Mouse (Mus musculus): Measurements from ENCODE around the gene Rdh8. TPM values are rescaled to one million over a fixed set of nuclear protein-coding genes. Genes with fewer than 3 reads are reported as not detected.

Rdh8 gene
- polyA plus RNA-seq, 1 experiment from 2014 or later: not detected

DNA sequence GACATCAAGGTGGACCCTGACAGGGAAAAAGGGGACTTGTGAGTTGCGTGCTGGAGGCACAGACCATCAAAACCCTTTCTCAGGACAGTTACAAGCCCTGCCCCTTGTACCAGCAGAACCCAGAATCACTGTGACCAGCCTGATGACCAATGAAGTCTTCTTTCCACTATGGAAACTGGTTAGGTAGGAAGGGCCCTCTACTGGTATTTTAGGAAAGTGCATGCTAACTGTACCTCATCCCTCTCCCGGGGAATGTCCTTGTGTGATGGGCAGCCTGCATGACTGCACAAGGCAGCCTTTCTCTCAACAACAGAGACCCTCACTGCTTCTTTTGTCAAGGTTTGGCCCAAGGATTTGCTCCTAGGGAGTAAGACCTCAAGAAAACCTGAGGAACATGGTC, 24.4 kb downstream of the Rdh8 start:
- 35% methylated on average over 2 of the region's 2 CpGs for WGBS
- H3K9me3 ChIP-seq (ENCODE audit: control insufficient read depth, low read length): no peaks in the 10 kb centered on the region
- H3K4me3 ChIP-seq (ENCODE audit: low read depth, low read length): no peak overlapping the region
- H3K36me3 ChIP-seq (ENCODE audit: control insufficient read depth, insufficient read depth, low read length): no peaks in the 10 kb centered on the region
- H3K4me1 ChIP-seq (ENCODE audit: control insufficient read depth, insufficient read depth, low read length): no peaks in the 10 kb centered on the region
- DNase-seq (ENCODE audit: low spot score): no peak
- H3K9ac ChIP-seq (ENCODE audit: low read length): no peak overlapping the region
- no peaks in the 10 kb centered on the region for H3K27me3 ChIP-seq (ENCODE audit: control insufficient read depth, insufficient read depth, low read length)
- ATAC-seq (ENCODE audit: insufficient number of reproducible peaks, low FRiP score, low TSS enrichment, low read depth): no peak
- H3K4me2 ChIP-seq (ENCODE audit: low read depth, severe bottlenecking): no peak overlapping the region
- H3K27ac ChIP-seq (replicated peaks; ENCODE audit: low read depth, low read length): no peak overlapping the region

DNA sequence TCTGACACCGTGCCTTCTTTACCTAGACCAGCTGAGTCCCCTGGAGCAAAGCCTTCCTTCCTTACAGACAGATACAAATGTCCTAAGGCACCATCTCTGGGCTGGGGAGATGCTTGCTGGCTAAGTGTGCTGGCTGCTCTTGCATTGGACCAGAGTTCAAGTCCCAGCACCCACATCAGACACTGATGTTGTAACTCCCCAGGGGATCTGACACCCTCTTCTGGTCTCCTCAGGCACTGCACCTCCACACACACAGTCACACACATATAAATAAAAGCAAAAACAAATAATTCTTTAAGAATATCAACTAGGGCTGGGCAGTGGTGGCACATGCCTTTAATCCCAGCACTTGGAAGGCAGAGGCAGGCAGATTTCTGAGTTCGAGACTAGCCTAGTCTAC, 31.9 kb downstream of the Rdh8 start:
- WGBS: 80% methylated on average over 2 of the region's 2 CpGs
- H3K27me3 ChIP-seq (ENCODE audit: control insufficient read depth, insufficient read depth, low read length): no peaks in the 10 kb centered on the region

DNA sequence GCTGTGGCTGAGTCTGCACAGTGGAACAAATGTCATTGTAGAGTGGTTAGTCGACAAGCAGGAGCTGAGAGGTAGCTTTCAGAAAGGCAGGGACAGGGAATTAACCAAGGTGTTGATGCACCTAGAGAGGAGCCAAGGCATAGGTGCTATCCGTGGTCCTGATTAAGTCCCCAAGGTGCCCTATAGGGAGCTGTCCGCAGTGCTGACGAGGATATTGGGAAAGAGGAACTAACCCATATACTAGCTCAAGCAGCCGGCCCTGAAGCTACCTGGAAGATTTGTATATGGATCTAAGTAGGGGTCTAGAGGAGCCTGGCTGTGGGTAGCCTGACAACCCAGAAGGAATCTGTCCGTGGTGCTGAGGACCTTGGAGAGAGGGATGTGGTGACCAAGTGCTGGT, 38.8 kb downstream of the Rdh8 start:
- peak; percentile 86 for DNase-seq (ENCODE audit: low spot score)
- H3K27ac ChIP-seq (replicated peaks; ENCODE audit: low read depth, low read length): no peak overlapping the region
- H3K9ac ChIP-seq (ENCODE audit: low read length): no peak overlapping the region

More for the DNA sequence above, 31.9 kb downstream of the Rdh8 start:
- no peaks in the 10 kb centered on the region for H3K9me3 ChIP-seq (ENCODE audit: control insufficient read depth, low read length)
- H3K9ac ChIP-seq (ENCODE audit: low read length): no peak overlapping the region
- no peak overlapping the region for H3K4me2 ChIP-seq (ENCODE audit: low read depth, severe bottlenecking)
- no peak for ATAC-seq (ENCODE audit: insufficient number of reproducible peaks, low FRiP score, low TSS enrichment, low read depth)
- no peaks in the 10 kb centered on the region for H3K4me1 ChIP-seq (ENCODE audit: control insufficient read depth, insufficient read depth, low read length)
- no peak for DNase-seq (ENCODE audit: low spot score)
- H3K27ac ChIP-seq (replicated peaks; ENCODE audit: low read depth, low read length): no peak overlapping the region
- H3K36me3 ChIP-seq (ENCODE audit: control insufficient read depth, insufficient read depth, low read length): no peaks in the 10 kb centered on the region
- H3K4me3 ChIP-seq (ENCODE audit: low read depth, low read length): no peak overlapping the region

DNA sequence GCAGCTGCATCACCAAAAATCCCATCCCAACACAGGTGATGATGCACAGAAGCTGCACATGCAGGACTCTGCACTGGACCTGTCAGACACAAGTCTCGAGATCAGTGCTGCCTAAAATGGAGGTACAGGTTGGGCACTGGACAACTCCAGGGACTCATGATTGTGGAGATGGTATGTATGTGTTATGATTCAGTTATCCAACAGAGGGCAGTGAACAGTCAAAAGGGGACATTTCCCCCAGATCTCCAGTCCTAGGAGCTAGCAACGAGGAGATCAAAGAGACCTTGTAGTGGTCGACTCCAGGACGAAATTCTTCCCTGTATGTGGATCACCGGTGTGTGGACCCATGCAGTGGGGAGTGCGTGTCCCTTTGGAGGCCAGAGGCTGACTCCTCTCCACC, 41.6 kb downstream of the Rdh8 start:
- Histone ChIP-seq H3K9me3 (ENCODE audit: control insufficient read depth, low read length) (no peaks in the 10 kb centered on the region), H3K9ac (ENCODE audit: low read length) (no peak overlapping the region), H3K27me3 (ENCODE audit: control insufficient read depth, insufficient read depth, low read length) (no peaks in the 10 kb centered on the region), H3K36me3 (ENCODE audit: control insufficient read depth, insufficient read depth, low read length) (no peaks in the 10 kb centered on the region), H3K4me3 (ENCODE audit: low read depth, low read length) (no peak overlapping the region), H3K4me1 (ENCODE audit: control insufficient read depth, insufficient read depth, low read length) (no peaks in the 10 kb centered on the region), H3K27ac (replicated peaks; ENCODE audit: low read depth, low read length) (no peak overlapping the region), H3K4me2 (ENCODE audit: low read depth, severe bottlenecking) (no peak overlapping the region)
- 44% methylated on average over 6 of the region's 6 CpGs for WGBS
- DNase-seq (ENCODE audit: low spot score) (no peak), ATAC-seq (ENCODE audit: insufficient number of reproducible peaks, low FRiP score, low TSS enrichment, low read depth) (no peak)

More for the DNA sequence above, 38.8 kb downstream of the Rdh8 start:
- Histone ChIP-seq H3K9me3 (ENCODE audit: control insufficient read depth, low read length) (no peaks in the 10 kb centered on the region), H3K27me3 (ENCODE audit: control insufficient read depth, insufficient read depth, low read length) (no peaks in the 10 kb centered on the region), H3K36me3 (ENCODE audit: control insufficient read depth, insufficient read depth, low read length) (no peaks in the 10 kb centered on the region), H3K4me2 (ENCODE audit: low read depth, severe bottlenecking) (no peak overlapping the region), H3K4me3 (ENCODE audit: low read depth, low read length) (no peak overlapping the region), H3K4me1 (ENCODE audit: control insufficient read depth, insufficient read depth, low read length) (no peaks in the 10 kb centered on the region)
- WGBS: 10% methylated on average over 6 of the region's 6 CpGs
- ATAC-seq (ENCODE audit: insufficient number of reproducible peaks, low FRiP score, low TSS enrichment, low read depth): no peak

DNA sequence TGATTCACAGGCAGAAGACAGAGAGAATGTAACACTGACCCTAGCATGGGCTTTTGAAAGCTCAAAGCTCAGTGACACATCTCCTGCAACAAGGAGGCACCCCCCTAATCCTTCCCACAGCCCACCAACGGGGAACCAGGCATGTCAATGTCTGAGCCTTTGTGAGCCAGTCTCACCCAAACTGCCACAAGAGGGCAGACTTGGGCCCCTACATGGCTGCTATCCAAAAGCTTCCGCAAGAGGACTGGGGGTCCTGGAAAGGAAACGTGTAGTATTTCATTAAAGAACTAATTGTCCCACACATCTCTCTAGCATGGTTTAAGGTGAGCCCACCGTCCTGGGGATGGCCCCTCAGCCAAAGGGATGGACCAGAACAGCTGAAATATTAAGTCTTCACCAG, 43.5 kb downstream of the Rdh8 start:
- DNase-seq (ENCODE audit: low spot score): peak; percentile 63
- no peak for ATAC-seq (ENCODE audit: insufficient number of reproducible peaks, low FRiP score, low TSS enrichment, low read depth)
- Histone ChIP-seq H3K9me3 (ENCODE audit: control insufficient read depth, low read length) (no peaks in the 10 kb centered on the region), H3K4me1 (ENCODE audit: control insufficient read depth, insufficient read depth, low read length) (no peaks in the 10 kb centered on the region), H3K9ac (ENCODE audit: low read length) (no peak overlapping the region), H3K27me3 (ENCODE audit: control insufficient read depth, insufficient read depth, low read length) (no peaks in the 10 kb centered on the region), H3K36me3 (ENCODE audit: control insufficient read depth, insufficient read depth, low read length) (no peaks in the 10 kb centered on the region), H3K4me3 (ENCODE audit: low read depth, low read length) (no peak overlapping the region), H3K27ac (replicated peaks; ENCODE audit: low read depth, low read length) (no peak overlapping the region), H3K4me2 (ENCODE audit: low read depth, severe bottlenecking) (no peak overlapping the region)
- 13% methylated on average over 4 of the region's 4 CpGs for WGBS

DNA sequence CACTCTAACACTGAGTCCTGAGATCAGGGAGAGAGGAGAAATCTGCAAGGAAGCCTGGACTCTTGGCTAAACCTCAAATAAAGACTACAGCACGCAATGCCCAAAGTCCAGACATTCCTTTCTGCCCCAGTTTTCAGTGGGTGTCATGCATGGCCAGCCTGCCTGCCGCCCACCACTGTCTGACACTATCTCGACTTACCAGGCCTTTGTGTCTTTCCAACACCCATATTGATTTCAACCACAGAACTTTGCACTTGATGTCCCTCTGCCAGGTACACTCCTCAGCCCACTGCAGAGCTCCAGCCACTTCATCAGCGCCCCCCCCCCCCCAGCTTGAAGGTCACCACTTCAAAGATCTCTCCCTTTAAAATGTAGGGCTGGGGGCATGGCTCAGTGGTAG, 43.9 kb downstream of the Rdh8 start:
- Histone ChIP-seq H3K9ac (ENCODE audit: low read length) (no peak overlapping the region), H3K27me3 (ENCODE audit: control insufficient read depth, insufficient read depth, low read length) (0 out of 2 replicates have a peak, but pooled peaks cover 3% of the 10 kb centered on the region), H3K4me2 (ENCODE audit: low read depth, severe bottlenecking) (no peak overlapping the region), H3K4me3 (ENCODE audit: low read depth, low read length) (no peak overlapping the region), H3K4me1 (ENCODE audit: control insufficient read depth, insufficient read depth, low read length) (no peaks in the 10 kb centered on the region), H3K36me3 (ENCODE audit: control insufficient read depth, insufficient read depth, low read length) (no peaks in the 10 kb centered on the region), H3K27ac (replicated peaks; ENCODE audit: low read depth, low read length) (no peak overlapping the region), H3K9me3 (ENCODE audit: control insufficient read depth, low read length) (no peaks in the 10 kb centered on the region)
- DNase-seq (ENCODE audit: low spot score) (no peak), ATAC-seq (ENCODE audit: insufficient number of reproducible peaks, low FRiP score, low TSS enrichment, low read depth) (no peak)
- 63% methylated on average over 4 of the region's 4 CpGs for WGBS

DNA sequence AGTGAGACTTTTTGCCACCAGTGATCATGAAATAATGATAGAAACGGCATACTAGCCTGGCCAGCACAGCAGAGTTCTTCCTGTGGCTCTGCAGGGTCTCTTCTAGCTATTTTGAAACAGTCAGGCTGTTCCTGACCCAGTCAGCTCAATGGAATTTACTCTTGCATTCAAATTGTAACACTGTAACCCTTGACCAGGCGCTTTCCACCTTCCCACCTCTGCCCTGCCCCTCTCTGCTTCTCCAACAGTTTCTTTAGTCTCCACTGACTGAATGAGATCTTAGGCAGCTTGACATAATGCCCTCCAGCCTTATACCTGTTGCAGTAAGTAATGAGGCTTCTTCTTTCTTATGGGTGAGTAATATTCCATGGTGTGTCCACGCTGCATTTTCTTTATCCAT, 48.6 kb downstream of the Rdh8 start:
- DNase-seq (ENCODE audit: low spot score) (no peak), ATAC-seq (ENCODE audit: insufficient number of reproducible peaks, low FRiP score, low TSS enrichment, low read depth) (no peak)
- 53% methylated on average over 3 of the region's 3 CpGs for WGBS
- H3K27ac ChIP-seq (replicated peaks; ENCODE audit: low read depth, low read length): no peak overlapping the region
- H3K9ac ChIP-seq (ENCODE audit: low read length): no peak overlapping the region
- H3K4me1 ChIP-seq (ENCODE audit: control insufficient read depth, insufficient read depth, low read length): no peaks in the 10 kb centered on the region
- no peaks in the 10 kb centered on the region for H3K9me3 ChIP-seq (ENCODE audit: control insufficient read depth, low read length)
- no peak overlapping the region for H3K4me3 ChIP-seq (ENCODE audit: low read depth, low read length)
- no peak overlapping the region for H3K4me2 ChIP-seq (ENCODE audit: low read depth, severe bottlenecking)
- peaks cover 35% of the 10 kb centered on the region for H3K27me3 ChIP-seq (ENCODE audit: control insufficient read depth, insufficient read depth, low read length)
- no peaks in the 10 kb centered on the region for H3K36me3 ChIP-seq (ENCODE audit: control insufficient read depth, insufficient read depth, low read length)

DNA sequence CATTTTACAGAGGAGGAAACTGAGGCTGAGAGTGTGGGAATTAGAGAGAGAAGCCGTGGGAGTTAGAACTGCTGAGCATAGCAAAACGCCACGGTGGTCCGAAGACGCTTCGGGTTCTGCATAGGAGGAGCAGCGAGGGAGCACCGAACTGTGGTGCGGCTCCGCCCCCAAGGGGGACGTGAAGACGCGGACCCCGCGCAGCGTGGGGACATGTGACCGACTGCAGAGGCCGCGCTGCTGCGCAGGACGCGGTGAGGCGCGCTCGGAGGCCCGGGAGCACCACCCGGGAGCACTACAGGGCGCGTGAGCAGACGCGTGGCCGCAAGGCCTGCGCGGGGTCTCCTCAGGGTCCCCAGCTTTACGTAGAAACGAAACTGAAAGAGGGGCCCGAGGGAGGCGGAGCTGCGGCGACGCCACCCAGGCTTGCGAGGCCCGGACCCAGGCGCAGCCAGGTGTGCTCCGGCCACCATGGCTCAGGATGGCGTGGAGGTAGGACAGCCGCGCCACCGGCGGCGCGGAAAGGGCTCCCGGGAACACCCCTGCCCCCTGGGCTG, 50.2 kb downstream of the Rdh8 start, which contains the start of gene A230050P20Rik:
A230050P20Rik (plus strand) TSS at position 195 of the 554 bp plus-strand sequence.
- DNase-seq (ENCODE audit: low spot score) (peak; percentile 36), ATAC-seq (ENCODE audit: insufficient number of reproducible peaks, low FRiP score, low TSS enrichment, low read depth) (no peak)
- H3K4me2 ChIP-seq (ENCODE audit: low read depth, severe bottlenecking): peak within 1 kb of the TSS; percentile 37
- peaks cover 35% of the 10 kb centered on the region for H3K27me3 ChIP-seq (ENCODE audit: control insufficient read depth, insufficient read depth, low read length)
- no peaks in the 10 kb centered on the region for H3K9me3 ChIP-seq (ENCODE audit: control insufficient read depth, low read length)
- no peak within 1 kb of the TSS for H3K27ac ChIP-seq (replicated peaks; ENCODE audit: low read depth, low read length)
- no peaks in the 10 kb centered on the region for H3K36me3 ChIP-seq (ENCODE audit: control insufficient read depth, insufficient read depth, low read length)
- no peaks in the 10 kb centered on the region for H3K4me1 ChIP-seq (ENCODE audit: control insufficient read depth, insufficient read depth, low read length)
- H3K9ac ChIP-seq (ENCODE audit: low read length): no peak within 1 kb of the TSS
- peak within 1 kb of the TSS; percentile 28 for H3K4me3 ChIP-seq (ENCODE audit: low read depth, low read length)
- WGBS: 11% methylated on average over 50 of the region's 53 CpGs

DNA sequence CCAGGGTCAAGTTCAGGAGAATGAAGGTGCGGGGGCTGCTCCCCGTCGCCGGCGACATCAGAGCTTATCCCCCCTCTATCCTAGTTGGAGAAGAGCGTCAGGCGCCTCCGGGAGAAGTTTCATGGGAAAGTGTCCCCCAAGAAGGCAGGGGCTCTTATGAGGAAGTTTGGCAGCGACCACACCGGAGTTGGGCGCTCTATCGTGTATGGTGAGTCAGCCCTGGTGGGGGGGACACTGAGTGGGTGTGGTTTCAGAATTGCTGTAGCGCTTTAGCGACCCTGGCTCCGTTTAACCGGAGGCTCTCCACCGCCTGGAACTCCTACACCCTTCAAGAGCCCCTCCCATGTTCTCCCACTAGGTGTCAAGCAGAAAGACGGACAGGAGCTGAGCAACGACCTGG, 50.9 kb downstream of the Rdh8 start:
- no peak overlapping the region for H3K27ac ChIP-seq (replicated peaks; ENCODE audit: low read depth, low read length)
- peak overlapping the region; percentile 28 for H3K4me3 ChIP-seq (ENCODE audit: low read depth, low read length)
- no peaks in the 10 kb centered on the region for H3K36me3 ChIP-seq (ENCODE audit: control insufficient read depth, insufficient read depth, low read length)
- DNase-seq (ENCODE audit: low spot score) (no peak), ATAC-seq (ENCODE audit: insufficient number of reproducible peaks, low FRiP score, low TSS enrichment, low read depth) (no peak)
- no peaks in the 10 kb centered on the region for H3K4me1 ChIP-seq (ENCODE audit: control insufficient read depth, insufficient read depth, low read length)
- H3K9me3 ChIP-seq (ENCODE audit: control insufficient read depth, low read length): no peaks in the 10 kb centered on the region
- no peak overlapping the region for H3K9ac ChIP-seq (ENCODE audit: low read length)
- WGBS: 4% methylated on average over 19 of the region's 19 CpGs
- H3K4me2 ChIP-seq (ENCODE audit: low read depth, severe bottlenecking): peak overlapping the region; percentile 37
- H3K27me3 ChIP-seq (ENCODE audit: control insufficient read depth, insufficient read depth, low read length): peaks cover 35% of the 10 kb centered on the region
